Mouse (Mus musculus) mature B cell (primary cell): ENCODE data around the gene Lamtor5.
"Not testable (repeated sequence)": the region's sequence is repeated elsewhere in the genome, so short reads cannot be mapped to it uniquely, and the experiment has no call there.

Experiments used
- in situ Hi-C: fragments of 300-500 bp; cut with MboI; formaldehyde crosslinking; loops from 2 replicates; pipeline ENCODE4 v1.14.3; 2019

The Lamtor5 gene

GRCm38 (mm10) chr3:107272433-107272832 is 6.2 kb upstream of the Lamtor5 start:
- in situ Hi-C loops, result no loop called here

DNA sequence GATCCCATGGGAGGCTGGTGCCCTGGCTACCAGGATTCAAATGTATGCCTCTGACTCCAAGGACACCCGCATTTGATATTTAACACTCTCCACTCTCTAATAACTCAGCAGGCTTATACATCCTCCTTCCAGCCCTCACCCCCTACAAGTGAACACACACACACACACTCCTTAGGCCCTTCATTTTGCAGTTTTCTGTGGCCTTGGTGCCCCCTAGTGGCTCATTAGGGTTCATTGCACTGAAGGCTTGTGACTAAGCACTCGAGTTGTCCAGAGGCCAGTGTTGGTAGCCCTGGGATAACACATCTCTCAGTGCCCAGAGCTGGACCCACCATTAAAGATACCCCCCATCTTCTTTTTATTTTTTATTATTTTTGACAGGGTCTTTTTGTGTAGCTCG is 4.8 kb upstream of the Lamtor5 start:
- in situ Hi-C loops, result no loop called here

GRCm38 (mm10) chr3:107275351-107275750 is 3.3 kb upstream of the Lamtor5 start:
- in situ Hi-C loops, result no loop called here

GRCm38 (mm10) chr3:107275996-107276395 is 2.7 kb upstream of the Lamtor5 start:
- in situ Hi-C loops, result no loop called here

- in situ Hi-C loops, result no loop called here
Observed at GRCm38 (mm10) chr3:107276626-107277025, 2.0 kb upstream of the Lamtor5 start.

GRCm38 (mm10) chr3:107286123-107286522 is 7.5 kb downstream of the Lamtor5 start:
- in situ Hi-C loops, result no loop called here

GRCm38 (mm10) chr3:107287346-107287745 is 8.7 kb downstream of the Lamtor5 start:
- in situ Hi-C loops, result no loop called here

- in situ Hi-C loops, result no loop called here
Observed at GRCm38 (mm10) chr3:107290764-107291381, 12.2 kb downstream of the Lamtor5 start, which contains the start of gene Slc16a4. TSS of gene Slc16a4 (plus strand) at chr3:107291230.

DNA sequence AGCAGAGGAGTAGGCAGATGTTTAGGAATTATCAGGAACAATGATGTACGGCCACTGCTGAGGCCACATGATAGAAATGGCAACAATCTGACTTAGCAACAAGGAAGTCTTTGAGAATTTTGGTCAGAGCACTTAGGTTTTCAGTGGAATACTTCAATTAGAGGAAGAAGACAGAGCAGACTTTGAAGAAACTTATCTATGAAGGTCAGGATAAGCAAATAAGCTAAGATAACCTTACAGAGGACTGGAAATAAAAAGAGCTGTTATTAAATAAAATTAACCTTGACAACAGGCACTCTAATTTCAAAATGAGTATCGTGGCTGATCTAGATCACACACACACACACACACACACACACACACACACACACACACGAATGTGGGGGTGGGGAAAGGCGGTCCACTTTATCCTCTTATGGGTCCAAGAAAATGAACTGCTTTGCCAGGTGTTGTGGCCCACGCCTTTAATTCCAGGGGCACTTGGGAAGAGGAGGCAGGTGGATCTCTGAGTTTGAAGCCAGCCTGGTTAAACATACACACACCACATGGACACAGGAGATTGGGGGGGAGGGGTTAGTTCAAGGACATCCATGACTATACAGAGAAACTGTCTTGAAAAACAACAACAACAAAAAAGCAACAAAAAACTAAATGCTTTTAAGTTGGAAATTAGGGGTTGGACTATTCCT is 17.2 kb downstream of the Lamtor5 start:
- in situ Hi-C loops, result no loop called here

GRCm38 (mm10) chr3:107296917-107297316 is 18.3 kb downstream of the Lamtor5 start:
- in situ Hi-C loops, result not testable (repeated sequence)

DNA sequence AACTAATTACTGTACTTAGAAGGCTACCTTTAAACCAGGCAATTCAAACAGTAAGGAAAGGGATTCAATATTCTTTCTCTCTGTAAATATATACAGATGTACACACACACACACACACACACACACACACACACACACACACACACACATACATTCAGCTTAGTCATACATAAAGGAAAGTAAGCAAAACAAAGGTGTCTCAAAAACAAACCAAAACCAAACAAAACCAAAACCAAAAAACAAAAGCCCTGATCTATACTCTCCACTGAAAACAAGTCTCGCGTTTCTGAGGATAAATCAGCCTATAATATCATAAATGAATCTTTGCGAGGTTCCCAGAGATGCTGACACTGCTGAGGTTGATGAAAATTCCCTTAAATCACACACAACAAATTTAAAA is 38.7 kb downstream of the Lamtor5 start:
- in situ Hi-C loops, result no loop called here

GRCm38 (mm10) chr3:107321141-107321540 is 42.5 kb downstream of the Lamtor5 start:
- in situ Hi-C loops, result no loop called here

- in situ Hi-C loops, result no loop called here
Observed at GRCm38 (mm10) chr3:107321776-107322175, 43.1 kb downstream of the Lamtor5 start.

GRCm38 (mm10) chr3:107326442-107326841 is 47.8 kb downstream of the Lamtor5 start:
- in situ Hi-C loops, result no loop called here

- in situ Hi-C loops, result no loop called here
Observed at GRCm38 (mm10) chr3:107330503-107331424, 52.1 kb downstream of the Lamtor5 start.

- in situ Hi-C loops, result no loop called here
Observed at GRCm38 (mm10) chr3:107331746-107332126, 53.1 kb downstream of the Lamtor5 start.

- in situ Hi-C loops, result no loop called here
Observed at GRCm38 (mm10) chr3:107332127-107332959, 53.7 kb downstream of the Lamtor5 start.

DNA sequence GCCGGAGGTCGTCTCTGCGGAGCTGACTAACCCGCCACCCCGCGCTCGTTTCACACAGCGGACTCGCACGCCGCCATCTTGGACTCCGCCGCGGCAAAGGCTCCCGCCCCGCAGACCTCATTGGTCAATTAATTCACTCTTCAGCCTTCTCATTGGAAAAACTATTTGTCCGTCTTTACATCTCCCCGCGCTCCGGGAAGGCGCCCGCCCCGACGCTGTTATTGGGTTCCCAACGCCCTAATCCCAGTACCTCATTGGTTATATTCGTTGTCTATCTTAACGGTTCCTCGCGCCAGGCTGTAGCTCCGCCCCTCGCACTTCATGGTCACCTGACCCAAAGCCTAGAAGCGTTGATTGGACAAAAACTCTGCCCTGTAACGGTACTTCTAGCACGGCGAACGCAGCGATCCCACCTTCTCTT is 54.3 kb downstream of the Lamtor5 start:
- in situ Hi-C loops, result no loop called here
